Mouse (Mus musculus) brown adipose tissue, adult 24 weeks (tissue): Measurements from ENCODE around the gene Heatr5a. TPM values are rescaled to one million over a fixed set of nuclear protein-coding genes. Genes with fewer than 3 reads are reported as not detected.

ENCODE experiments used
- H3K27ac ChIP-seq: fragments of 200-500 bp; replicated peaks from 2 replicates; pipeline ENCODE4 v1.5.1; 2012; ENCODE audit warnings: low read depth, mild to moderate bottlenecking, low read length
- H3K4me1 ChIP-seq: fragments of 200-500 bp; 2 replicates; pipeline ENCODE4 v1.6.1; 2012; ENCODE audit warnings: low read length, mixed read lengths; ENCODE audit not compliant: control insufficient read depth, insufficient read depth, insufficient read length
- H3K4me3 ChIP-seq: fragments of 200-500 bp; 2 replicates; pipeline ENCODE4 v1.5.1; 2012; ENCODE audit warnings: low read depth, mild to moderate bottlenecking, low read length, moderate library complexity; ENCODE audit not compliant: insufficient read depth
- polyA plus RNA-seq: library from polyadenylated mRNA; stranded (reverse); fragments of >200 nt; gene quantifications from 2 replicates; pipeline ENCODE4 v1.2.4, GENCODE M21; 2012; ENCODE audit not compliant: missing spikeins, insufficient read depth, insufficient read length

The Heatr5a gene
- polyA plus RNA-seq, 1 experiment = 6.0 TPM

DNA sequence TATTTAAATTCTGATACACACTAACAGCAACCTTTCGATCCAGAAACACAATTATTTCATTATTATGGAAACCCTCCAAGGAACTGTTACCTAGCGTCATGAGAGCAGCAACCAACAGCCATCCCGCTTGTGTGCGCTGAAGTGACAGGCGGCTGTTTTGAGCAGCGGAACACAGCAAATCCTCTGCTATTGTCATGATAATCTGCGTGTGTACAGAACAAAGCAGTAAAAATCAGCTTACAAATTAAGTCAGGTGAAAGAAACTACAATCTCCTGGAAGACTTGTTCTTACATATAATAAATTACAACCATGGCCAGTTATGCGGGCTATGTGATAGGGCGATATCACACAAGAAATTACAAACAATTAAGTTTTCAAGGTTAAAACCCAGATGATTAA is 25.8 kb downstream of the Heatr5a start:
- Histone ChIP-seq H3K4me3 (no peak overlapping the region), H3K27ac (no peak overlapping the region), H3K4me1 (no peaks in the 10 kb centered on the region)

DNA sequence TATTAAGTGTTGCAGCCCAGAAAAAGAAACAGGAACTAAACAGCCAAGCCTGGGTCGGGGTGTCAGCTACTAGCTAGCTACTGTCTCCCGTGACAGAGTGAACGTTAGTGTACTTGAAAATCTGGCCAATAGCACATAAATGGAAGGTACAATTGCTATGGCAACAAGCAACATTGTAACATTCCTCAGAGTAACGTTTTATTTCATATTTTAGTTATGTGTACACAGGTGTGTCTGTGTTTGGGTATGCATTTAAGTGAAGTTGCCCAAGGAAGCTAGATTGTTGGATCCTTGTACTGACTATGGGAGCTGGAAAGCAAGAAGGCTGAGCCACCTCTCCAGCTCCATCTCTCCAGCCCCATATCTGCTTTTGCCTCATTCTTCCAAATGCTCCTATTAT is 31.3 kb downstream of the Heatr5a start:
- H3K4me1 ChIP-seq = no peaks in the 10 kb centered on the region
- no peak overlapping the region for H3K27ac ChIP-seq
- H3K4me3 ChIP-seq = no peak overlapping the region

DNA sequence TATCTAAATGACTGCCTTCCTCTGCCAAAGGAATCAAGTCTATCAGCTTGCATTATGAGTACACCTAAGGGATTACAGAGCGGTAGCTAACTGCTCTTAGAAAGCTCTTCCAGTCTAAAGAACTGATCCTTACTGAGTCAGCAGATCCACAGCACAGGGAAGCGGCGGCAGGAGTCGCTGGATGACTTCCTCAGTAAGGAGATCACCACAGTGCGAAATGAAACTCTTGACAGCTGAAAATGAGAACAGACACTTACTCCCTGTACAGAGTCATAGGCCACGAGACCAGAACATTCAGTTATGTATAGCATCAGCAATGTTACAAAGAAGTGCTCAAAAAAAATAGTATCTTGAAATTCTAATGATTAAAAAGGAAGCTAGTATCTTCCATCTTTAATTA is 33.2 kb downstream of the Heatr5a start:
- H3K27ac ChIP-seq = no peak overlapping the region
- H3K4me1 ChIP-seq = no peaks in the 10 kb centered on the region
- H3K4me3 ChIP-seq = no peak overlapping the region

DNA sequence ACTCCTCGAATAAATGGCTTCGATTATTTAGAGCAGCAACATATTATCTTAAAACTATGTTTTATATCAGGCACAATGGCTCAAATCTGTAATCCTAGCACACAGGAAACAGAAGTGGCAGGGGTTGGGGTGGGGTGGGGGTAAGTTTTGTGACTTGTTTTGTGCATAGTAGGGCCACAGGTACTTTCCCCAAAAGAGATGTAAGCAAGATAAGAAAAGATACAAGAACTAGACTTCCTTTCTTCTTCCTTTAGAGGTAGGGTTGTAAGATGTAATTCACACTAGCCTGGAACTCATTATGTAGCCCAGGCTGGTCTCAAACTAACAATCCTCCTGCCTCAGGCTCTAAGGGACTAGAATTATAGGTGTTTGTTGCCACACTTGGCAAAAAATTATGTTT is 41.5 kb downstream of the Heatr5a start:
- Histone ChIP-seq H3K4me1 (no peaks in the 10 kb centered on the region), H3K27ac (no peak overlapping the region), H3K4me3 (no peak overlapping the region)

DNA sequence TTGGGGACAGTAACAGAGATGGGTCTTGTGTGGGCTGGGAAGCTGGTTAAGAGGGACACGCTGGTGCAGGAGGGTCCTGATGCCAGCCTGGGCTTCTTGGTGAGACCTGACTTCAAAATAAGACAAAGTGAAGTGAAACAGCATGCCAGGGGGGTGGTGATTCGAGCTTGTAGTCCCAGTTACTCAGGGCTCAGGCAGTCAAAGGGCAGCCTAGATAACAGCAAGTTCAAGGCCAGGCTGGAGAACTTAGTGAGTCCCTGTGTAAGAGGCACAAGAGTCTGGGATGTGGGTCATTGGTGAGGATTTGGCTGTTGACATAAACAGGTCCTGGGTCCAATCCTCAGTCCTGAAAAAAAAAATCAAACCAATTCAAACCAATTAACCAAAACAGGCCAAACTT is 53.9 kb downstream of the Heatr5a start:
- Histone ChIP-seq H3K4me1 (no peaks in the 10 kb centered on the region), H3K27ac (no peak overlapping the region), H3K4me3 (no peak overlapping the region)

DNA sequence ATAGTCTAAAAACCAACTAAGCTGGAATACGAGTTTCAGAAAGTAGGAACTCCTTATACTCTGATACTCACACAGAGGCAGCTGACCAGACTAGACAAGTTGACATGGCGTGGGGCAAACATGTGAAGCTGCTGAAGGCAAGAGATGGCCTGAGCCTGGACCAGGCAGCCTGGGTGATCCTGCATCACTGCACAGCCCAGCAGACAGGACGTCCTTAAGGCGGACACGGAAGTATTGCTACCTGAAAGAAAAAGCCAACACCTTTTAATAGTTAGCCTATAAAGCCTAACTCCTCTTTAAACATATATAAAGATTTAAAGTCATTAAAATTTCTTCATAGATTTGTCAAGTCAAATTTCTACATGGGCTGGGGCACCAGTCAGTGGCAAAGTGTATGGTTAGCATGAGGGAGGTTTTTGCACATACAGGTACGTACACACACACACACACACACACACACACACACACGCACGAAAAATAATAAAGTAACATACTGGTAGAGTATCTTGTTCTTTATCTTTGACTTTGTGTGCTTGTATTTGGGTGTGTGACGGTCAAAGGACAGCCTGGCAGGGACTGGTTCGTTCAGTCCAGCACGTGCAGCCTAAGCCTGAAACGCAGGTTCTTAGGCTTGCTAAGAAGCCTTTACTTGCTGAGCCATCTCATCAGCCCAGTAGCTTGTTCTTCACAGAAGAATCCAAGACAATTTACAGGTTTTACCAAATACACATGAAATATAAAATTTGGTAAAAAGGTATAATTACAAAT is 56.0 kb downstream of the Heatr5a start:
- Histone ChIP-seq H3K27ac (no peak overlapping the region), H3K4me3 (no peak overlapping the region), H3K4me1 (no peaks in the 10 kb centered on the region)

DNA sequence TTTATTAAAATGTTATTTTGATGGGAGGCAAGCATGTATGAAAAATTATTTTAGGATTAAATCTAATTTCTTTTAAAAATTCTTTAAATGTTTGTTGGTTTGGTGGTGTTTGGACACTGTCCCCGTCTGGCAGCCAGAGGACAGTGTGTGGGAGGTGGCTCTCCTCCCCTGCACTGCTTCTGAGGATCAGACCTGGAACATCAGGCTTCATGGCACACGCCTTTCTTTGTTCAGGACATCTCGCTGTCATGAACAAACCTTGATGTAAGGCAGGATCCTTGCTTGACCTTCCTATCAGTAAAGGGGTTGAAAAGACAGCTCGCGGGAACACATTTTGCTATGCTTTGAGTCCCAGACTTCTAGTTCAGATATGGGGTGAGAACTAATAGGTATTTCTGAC is 61.9 kb downstream of the Heatr5a start:
- Histone ChIP-seq H3K27ac (no peak overlapping the region), H3K4me3 (no peak overlapping the region), H3K4me1 (no peaks in the 10 kb centered on the region)

DNA sequence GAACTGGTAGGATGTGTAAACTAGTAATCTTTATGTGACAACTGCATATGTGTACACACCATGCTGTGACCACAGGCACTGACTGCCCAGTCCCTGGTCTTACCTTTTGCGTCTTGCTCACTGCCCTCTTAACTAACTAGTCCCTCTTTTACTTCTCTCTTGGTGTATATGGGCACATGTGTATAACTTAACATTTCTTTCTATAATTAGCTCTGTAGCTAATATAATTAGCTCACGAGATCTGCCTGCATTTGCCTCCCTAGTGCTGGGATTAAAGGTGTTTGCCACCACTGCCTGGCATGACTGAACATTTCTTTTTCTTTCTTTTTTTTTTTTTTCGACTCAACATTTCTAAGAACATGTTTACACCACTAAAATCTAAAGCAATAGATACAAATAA is 63.6 kb downstream of the Heatr5a start:
- H3K4me3 ChIP-seq = no peak overlapping the region
- H3K4me1 ChIP-seq = no peaks in the 10 kb centered on the region
- no peak overlapping the region for H3K27ac ChIP-seq

DNA sequence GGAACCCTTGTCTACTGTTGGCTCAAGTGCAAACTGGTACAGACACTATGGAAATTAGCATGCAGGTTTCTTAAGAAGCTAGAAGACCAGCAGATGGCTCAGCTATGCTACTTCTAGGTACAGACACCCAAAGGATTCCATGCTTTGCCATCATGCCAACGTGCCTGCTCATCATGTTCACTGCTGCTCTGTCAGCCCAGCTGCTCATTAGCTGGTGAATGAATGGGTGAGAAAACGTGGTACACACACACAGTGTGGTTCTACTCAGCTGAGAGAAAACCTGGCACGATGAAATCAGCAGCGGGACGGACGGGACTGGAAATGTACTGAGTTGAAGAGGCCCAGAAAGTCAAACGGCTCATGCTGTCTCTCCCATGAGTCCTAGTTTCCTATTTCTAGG is 70.6 kb downstream of the Heatr5a start:
- H3K4me3 ChIP-seq = no peak overlapping the region
- H3K4me1 ChIP-seq = no peaks in the 10 kb centered on the region
- H3K27ac ChIP-seq = no peak overlapping the region

DNA sequence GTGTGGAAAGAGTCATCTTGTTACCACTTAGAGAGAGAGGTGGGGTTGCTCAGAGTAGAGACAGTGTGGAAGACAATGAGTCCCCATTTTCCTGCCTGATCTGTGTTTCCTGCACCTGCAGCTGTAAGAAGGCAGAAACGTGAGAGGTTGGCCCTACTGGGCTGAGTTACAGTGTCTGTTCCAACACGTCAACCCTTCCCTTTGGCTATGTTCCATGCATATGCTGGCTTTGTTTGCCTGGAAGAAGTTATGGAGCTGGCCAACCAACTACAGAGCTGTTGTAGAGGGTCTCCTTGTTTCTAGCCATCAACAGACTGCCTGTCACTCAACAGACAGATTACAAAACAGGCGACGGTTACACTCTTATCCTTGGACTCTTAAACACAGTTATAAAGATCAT is 74.2 kb downstream of the Heatr5a start:
- Histone ChIP-seq H3K27ac (no peak overlapping the region), H3K4me3 (no peak overlapping the region), H3K4me1 (no peaks in the 10 kb centered on the region)

DNA sequence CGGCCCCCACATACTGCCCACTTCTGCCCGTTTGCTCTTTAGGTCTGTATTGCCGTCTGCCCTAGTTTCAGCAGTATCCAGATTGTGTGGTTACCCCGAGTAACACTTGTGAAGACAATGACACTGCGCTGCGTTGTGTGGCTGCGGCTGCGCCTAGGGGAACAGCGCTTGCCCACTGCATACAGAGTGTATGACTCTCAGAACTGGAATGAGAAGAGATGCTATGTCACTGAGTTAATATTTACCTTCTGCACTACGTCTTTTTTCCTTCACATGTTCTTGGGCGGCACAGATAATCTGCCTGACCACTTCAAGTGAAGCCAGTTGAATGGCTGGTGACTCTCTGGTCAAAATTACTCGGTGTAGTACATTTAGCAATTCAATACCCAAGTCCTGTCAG is 82.5 kb downstream of the Heatr5a start:
- no peak overlapping the region for H3K27ac ChIP-seq
- H3K4me1 ChIP-seq = no peaks in the 10 kb centered on the region
- H3K4me3 ChIP-seq = no peak overlapping the region

DNA sequence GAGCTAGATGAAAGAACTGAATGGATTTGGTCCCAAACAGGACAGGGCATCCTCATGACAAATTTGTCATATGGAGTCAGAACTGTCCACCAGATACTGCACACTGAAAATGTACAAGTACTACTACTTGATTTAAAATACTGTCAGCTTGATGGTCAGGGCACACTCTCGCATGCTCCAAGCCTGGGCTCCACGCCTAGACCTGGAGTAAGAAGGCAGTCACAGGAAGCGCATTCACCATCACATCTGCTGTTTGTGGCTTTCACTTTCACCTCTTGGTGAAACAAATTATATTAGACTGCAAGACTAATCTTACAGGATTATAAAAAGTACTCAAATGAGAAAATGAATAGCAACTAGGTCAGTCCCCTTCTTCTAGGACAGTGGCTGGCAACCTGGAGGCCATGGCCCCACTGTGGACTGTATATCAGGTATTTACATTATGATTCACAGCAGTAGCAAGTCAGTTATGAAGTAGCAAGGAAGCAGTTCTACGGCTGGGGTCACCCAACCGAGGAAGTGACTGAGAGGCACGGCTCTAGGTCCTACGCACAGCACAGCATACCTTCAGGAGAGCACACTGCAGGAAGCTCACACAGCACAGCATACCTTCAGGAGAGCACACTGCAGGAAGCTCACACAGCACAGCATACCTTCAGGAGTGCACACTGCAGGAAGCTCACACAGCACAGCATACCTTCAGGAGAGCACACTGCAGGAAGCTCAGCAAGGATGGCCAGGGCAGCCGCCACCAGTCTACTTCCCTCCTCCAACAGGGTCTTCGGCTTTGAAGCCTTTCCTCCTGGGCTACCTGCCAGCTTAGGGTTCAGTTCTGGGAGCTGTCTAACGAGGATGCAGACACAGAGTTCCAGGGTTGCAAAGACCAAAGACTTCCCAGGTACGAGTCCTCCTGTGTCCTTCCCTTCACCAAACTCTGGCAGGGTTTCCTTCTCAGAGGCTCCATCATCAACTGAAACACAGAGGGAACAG is 83.5 kb downstream of the Heatr5a start:
- H3K4me3 ChIP-seq = no peak overlapping the region
- H3K27ac ChIP-seq = peak overlapping the region; percentile 47; the same call in 1 of the 2 replicates
- no peaks in the 10 kb centered on the region for H3K4me1 ChIP-seq

DNA sequence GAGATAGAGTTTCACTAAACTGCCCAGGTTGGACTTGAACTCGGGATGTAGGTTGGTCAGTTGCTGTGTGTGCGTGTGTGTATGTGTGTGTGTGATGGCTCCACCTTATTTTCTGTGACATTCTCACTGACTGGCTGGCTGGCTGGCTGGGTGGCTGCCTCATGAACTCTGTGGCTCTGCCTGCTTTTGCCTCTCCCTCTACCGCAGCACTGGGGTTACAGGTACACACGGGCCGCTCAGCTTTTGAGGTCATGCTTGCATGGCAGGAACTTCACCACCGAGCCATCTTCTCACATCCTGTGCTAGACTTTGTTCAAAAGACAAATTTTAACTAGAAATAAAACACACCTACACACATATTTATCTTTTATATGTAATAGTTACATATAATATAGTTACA is 84.8 kb downstream of the Heatr5a start:
- H3K27ac ChIP-seq = no peak overlapping the region
- H3K4me1 ChIP-seq = no peaks in the 10 kb centered on the region
- H3K4me3 ChIP-seq = no peak overlapping the region

DNA sequence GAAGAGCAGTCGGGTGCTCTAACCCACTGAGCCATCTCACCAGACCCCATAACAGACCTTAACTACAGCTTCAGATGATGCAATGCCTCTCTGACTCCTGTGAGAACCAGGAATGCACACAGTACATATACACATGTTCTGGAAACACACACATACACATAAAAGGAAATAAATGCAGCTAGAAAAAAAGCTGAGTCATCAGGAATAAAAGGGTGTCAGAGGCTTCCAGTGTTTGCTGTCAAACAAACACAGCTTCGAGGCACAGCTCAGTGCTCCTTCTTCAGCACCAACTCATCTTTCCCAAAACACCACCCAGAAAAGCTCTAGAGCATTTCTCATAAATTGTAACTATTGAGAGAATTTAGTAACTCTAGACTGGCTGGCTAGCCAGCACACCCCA is 86.3 kb downstream of the Heatr5a start:
- Histone ChIP-seq H3K4me1 (no peaks in the 10 kb centered on the region), H3K27ac (no peak overlapping the region), H3K4me3 (no peak overlapping the region)

DNA sequence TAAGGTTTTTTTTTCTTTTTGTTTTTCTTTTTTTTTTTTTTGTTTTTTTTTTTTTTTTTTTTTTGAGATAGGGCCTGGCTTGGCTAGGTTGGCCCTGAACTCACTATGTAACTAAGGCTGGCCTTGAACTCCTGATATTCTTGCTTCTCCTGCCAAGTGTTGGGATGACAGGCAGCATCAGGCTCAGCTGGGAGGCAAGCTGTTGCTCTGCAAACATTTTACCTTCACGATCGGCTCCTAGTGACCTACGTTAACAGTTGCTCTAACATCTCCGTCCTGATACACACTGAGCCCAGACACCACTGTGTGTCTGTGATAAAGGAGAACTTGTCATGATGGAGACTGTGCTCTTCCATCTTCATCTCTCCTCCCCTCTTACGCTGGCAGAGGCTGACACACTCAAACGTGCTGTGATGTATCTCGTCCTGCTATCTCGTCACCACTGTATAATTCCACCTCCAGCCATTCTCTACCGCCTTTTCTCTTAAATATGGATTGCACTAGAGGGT is 87.8 kb downstream of the Heatr5a start:
- Histone ChIP-seq H3K4me3 (no peak overlapping the region), H3K4me1 (no peaks in the 10 kb centered on the region), H3K27ac (no peak overlapping the region)
